Mouse (Mus musculus): ENCODE data around the gene Arhgap44. TPM values are rescaled to one million over a fixed set of nuclear protein-coding genes. Genes with fewer than 3 reads are reported as not detected.
A peak's percentile ranks its signal among the peaks of the same experiment; 100 is the strongest.

The Arhgap44 gene
- total RNA-seq, 2 experiments from 2014 or later: 117 to 123 TPM

- peak in 1 of 2 experiments; percentile 16 for DNase-seq (ENCODE audit: low spot score in 2 of 2)
Observed at GRCm38 (mm10) chr11:65160991-65161880, 1.5 kb downstream of the Arhgap44 start.

GRCm38 (mm10) chr11:65159791-65160190 is 3.0 kb downstream of the Arhgap44 start, which contains the start of gene 1700086D15Rik:
Gene 1700086D15Rik (minus strand): TSS chr11:65159891.
- Histone ChIP-seq H3K4me3 (peak within 1 kb of the TSS; percentile 74; the same call in 1 of the 2 replicates), H3K27ac (no peak within 1 kb of the TSS)
- no peak for DNase-seq (ENCODE audit: low spot score in 2 of 2)
- TF ChIP-seq CTCF (conservative IDR thresholded peaks at IDR 0.05): no peak

More at GRCm38 (mm10) chr11:65160991-65161880, 1.5 kb downstream of the Arhgap44 start:
- TF ChIP-seq CTCF (conservative IDR thresholded peaks at IDR 0.05): no peak
- peak overlapping the region; percentile 74 for H3K4me3 ChIP-seq
- peak overlapping the region; percentile 94 for H3K27ac ChIP-seq

- no peak for DNase-seq (ENCODE audit: low spot score in 2 of 2)
- H3K27ac ChIP-seq: no peak overlapping the region
- TF ChIP-seq CTCF (conservative IDR thresholded peaks at IDR 0.05): no peak
Observed at GRCm38 (mm10) chr11:65158658-65158990, 4.1 kb downstream of the Arhgap44 start.

GRCm38 (mm10) chr11:65157966-65158657 is 4.6 kb downstream of the Arhgap44 start:
- no peak overlapping the region for H3K4me3 ChIP-seq
- DNase-seq (ENCODE audit: low spot score in 2 of 2): no peak
- TF ChIP-seq CTCF (conservative IDR thresholded peaks at IDR 0.05): no peak
- no peak overlapping the region for H3K27ac ChIP-seq

More at GRCm38 (mm10) chr11:65158658-65158990, 4.1 kb downstream of the Arhgap44 start:
- H3K4me3 ChIP-seq: no peak overlapping the region

GRCm38 (mm10) chr11:65153006-65153405 is 9.8 kb downstream of the Arhgap44 start:
- H3K4me3 ChIP-seq: no peak overlapping the region
- no peak overlapping the region for H3K27ac ChIP-seq
- TF ChIP-seq CTCF (conservative IDR thresholded peaks at IDR 0.05): no peak
- no peak for DNase-seq (ENCODE audit: low spot score in 2 of 2)

DNA sequence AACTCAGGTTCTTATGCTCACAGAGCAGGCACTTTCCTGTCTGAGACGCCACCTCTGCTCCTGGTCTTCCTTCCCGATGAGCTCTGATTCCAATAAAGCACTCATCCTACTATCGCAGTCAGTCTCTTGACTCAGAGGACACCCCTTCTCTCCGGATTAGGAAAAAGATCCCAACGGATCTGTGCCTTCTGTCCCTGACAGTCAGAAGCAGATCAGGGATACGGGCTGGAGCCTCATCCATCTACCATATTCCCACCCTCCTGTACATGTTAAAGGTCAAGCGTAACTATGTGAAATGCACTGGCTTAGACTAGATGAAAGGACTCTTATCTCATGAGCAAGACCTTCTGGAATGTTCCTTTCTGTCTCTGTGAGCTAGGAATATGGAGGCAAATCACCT is 14.3 kb downstream of the Arhgap44 start:
- no peak for DNase-seq (ENCODE audit: low spot score in 2 of 2)
- no peak overlapping the region for H3K4me3 ChIP-seq
- no peak for TF ChIP-seq CTCF (conservative IDR thresholded peaks at IDR 0.05)
- H3K27ac ChIP-seq: no peak overlapping the region

DNA sequence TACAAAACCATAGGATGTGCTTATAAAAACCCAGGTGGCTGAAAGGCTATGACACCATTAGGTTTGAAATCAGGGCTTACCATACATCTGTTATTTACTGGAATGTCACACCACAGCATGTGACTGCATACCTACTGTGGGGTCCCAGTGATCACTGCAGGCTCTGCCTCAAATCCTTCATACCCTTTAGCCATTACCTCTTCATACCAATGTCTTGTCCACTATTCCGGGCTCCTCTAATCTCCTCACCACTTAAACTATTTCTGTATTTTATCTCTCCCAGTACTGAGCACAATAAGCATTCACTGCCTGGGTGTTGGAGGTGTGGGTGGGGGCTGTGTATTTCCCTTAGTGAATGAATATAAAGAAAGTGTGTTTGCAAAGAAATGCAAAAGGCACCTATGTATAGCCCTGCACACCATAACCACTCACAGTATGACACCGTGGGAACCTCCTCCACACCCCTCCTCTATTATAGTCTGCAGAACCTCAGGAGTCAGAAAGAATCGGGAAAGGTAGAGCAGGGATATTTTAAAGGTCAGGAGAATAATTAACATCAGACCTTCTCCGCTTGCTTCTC is 19.8 kb downstream of the Arhgap44 start:
- DNase-seq (ENCODE audit: low spot score in 2 of 2): no peak
- H3K4me3 ChIP-seq: no peak overlapping the region
- no peak for TF ChIP-seq CTCF (conservative IDR thresholded peaks at IDR 0.05)
- no peak overlapping the region for H3K27ac ChIP-seq

DNA sequence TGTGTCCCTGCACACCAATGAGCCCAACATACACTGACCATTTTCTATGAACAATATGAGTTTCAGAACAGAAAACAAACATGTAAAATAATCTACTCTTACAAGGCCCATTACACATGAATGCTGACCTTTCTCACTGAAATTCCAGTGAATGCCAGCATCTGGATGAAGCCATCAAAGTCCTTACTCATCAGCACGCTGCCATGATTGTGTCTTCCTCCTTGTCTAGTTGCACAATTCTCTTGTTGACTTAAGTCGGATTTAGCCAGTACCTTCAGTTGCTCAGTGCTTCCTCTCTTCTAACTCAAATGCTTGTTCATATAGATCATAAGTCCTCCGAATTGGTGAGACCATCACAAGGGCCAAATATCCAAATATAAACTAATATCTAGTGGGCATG is 23.7 kb downstream of the Arhgap44 start:
- Histone ChIP-seq H3K4me3 (no peak overlapping the region), H3K27ac (no peak overlapping the region)
- TF ChIP-seq CTCF (conservative IDR thresholded peaks at IDR 0.05): no peak
- no peak for DNase-seq (ENCODE audit: low spot score in 2 of 2)

DNA sequence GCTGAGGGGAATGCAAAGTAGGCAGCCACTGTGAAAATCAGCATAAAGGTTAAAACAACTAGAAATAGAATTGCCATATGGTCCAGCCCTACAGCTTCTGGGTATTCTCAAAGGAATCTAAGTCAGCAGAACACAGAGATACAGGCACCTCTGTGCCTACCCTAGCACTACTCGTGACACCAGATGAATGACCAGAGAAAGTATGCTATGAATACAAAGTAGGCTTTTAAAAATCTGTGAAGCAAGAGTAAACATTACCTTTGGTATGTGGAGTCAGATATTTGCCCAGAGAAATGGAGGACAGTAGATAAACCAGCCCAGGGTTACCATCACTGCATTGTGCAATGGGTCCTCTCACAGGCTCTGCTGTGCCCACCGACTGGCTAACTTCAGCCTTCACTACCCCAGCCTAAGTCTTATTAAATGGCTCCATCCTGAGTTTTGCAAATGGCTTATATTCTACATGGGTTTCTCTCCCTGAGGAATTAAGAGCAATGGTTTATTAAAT is 25.6 kb downstream of the Arhgap44 start:
- Histone ChIP-seq H3K4me3 (no peak overlapping the region), H3K27ac (peak overlapping the region; percentile 37; the same call in 1 of the 2 replicates)
- TF ChIP-seq CTCF (conservative IDR thresholded peaks at IDR 0.05): no peak
- DNase-seq (ENCODE audit: low spot score in 2 of 2): no peak

DNA sequence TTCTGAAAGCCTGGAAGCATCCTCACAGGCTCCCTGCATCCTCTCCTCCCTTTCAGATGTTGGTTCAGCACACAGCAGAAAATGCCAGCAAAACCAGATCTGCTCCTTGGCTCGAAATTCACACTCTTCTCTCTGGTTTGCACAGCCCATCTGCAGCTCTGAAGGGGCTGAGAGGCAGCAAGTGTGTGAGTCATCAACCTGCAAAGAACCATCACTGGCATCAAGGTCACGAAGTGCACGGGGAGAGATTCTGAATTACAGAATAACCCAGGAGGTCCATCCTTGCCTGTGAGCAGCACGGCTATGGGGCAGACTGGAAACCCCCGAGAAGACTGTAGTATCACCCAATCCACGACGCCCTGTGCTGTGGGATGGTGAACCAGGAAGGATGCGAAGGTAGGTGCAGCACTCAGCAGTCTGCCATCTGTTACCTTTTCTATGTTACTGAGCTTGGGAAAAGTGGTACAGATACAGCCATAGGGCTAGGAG is 27.5 kb downstream of the Arhgap44 start:
- TF ChIP-seq CTCF (conservative IDR thresholded peaks at IDR 0.05): no peak
- peak overlapping the region; percentile 80 for H3K27ac ChIP-seq
- DNase-seq (ENCODE audit: low spot score in 2 of 2): peak in 1 of 2 experiments; percentile 39
- no peak overlapping the region for H3K4me3 ChIP-seq

DNA sequence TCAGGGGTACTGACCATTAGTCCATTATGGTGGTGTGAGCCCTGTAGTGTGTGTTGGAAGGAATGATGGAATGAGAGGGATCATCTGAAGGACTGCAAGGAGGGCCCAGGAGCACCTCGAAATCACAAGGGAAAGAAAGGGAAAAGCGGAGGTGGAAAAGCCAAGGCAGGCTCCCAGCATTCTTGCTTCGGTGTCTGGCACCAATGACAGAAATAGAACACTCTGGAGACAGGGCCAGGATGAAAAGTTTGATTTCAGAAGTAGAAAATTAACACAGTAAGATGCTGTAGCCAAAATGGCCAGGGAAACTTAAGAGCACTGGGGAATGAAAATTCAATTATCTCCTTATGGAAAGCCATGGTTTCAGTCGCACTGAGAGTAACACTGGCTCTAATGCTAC is 29.1 kb downstream of the Arhgap44 start:
- no peak for DNase-seq (ENCODE audit: low spot score in 2 of 2)
- Histone ChIP-seq H3K27ac (no peak overlapping the region), H3K4me3 (no peak overlapping the region)
- TF ChIP-seq CTCF (conservative IDR thresholded peaks at IDR 0.05): no peak

DNA sequence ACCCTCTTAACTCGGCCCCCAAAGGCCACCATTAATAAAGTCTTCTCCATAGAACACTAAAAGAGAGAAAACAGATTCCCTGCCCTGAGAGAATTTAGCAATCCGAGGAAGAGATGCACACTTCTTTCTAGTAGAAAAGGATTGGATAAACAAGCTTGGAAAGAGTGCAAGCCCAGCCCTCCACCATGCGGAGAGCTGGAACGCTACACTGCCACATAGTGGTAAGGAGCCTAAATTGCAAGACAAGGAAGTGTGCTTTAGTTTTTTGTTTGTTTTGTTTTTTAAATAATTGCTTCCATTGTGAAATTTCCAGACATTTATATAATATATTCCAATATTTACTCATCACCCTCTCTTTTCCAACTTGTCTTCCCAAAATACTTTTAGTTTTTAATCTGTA is 33.7 kb downstream of the Arhgap44 start:
- no peak for DNase-seq (ENCODE audit: low spot score in 2 of 2)
- peak overlapping the region; percentile 61 for H3K27ac ChIP-seq
- no peak overlapping the region for H3K4me3 ChIP-seq
- peak; percentile 74 for TF ChIP-seq CTCF (conservative IDR thresholded peaks at IDR 0.05)

GRCm38 (mm10) chr11:65128666-65129065 is 34.1 kb downstream of the Arhgap44 start:
- DNase-seq (ENCODE audit: low spot score in 2 of 2): no peak
- TF ChIP-seq CTCF (conservative IDR thresholded peaks at IDR 0.05): no peak
- Histone ChIP-seq H3K27ac (peak overlapping the region; percentile 61), H3K4me3 (no peak overlapping the region)
